Mouse (Mus musculus) testis, adult 2 months (tissue): ENCODE measurements around the gene Marf1.

ENCODE experiments used
- CTCF ChIP-seq: fragments of 200-500 bp; IDR thresholded peaks from 2 replicates; pipeline ENCODE4 v1.5.1; 2012; ENCODE audit warnings: low read depth, mild to moderate bottlenecking, inconsistent platforms, low read length, moderate library complexity; ENCODE audit not compliant: control insufficient read depth, insufficient read depth, insufficient replicate concordance
- POLR2A ChIP-seq: fragments of 200-500 bp; IDR thresholded peaks from 2 replicates; pipeline ENCODE4 v1.6.1; 2012; ENCODE audit warnings: low read depth, mild to moderate bottlenecking, inconsistent platforms, low read length, moderate library complexity; ENCODE audit not compliant: control insufficient read depth

- TF ChIP-seq CTCF (no peak), POLR2A (no peak)
Measured at GRCm38 (mm10) chr16:14137976-14138561, 25.1 kb downstream of the Marf1 start.
